Mouse (Mus musculus): ENCODE results near the gene Zfp119b. TPM values are rescaled to one million over a fixed set of nuclear protein-coding genes. Genes with fewer than 3 reads are reported as not detected.

Gene Zfp119b
- polyA plus RNA-seq (2015; fragmentation: Nextera tagmentation; extraction: Ambion mirVana) = 6.9 and 9.1 TPM in 2 replicates

GRCm38 (mm10) chr17:55949400-55949799 is at the start of gene Zfp119b:
TSS of gene Zfp119b (minus strand) at chr17:55949500.
- no peak for ATAC-seq (ENCODE audit: insufficient number of reproducible peaks, low FRiP score, low TSS enrichment, low read depth)
- no peaks in the 10 kb centered on the region for H3K9me3 ChIP-seq
- 90% methylated on average over 2 of the region's 2 CpGs for WGBS

GRCm38 (mm10) chr17:55996007-55996406 is 46.7 kb upstream of the Zfp119b start:
- H3K27ac ChIP-seq = no peak overlapping the region
- H3K9me3 ChIP-seq = no peaks in the 10 kb centered on the region
- peaks cover 10% of the 10 kb centered on the region for H3K27me3 ChIP-seq
- no peak overlapping the region for H3K4me3 ChIP-seq
- peaks cover 9% of the 10 kb centered on the region; the same call in 1 of the 2 replicates for H3K36me3 ChIP-seq
- no peaks in the 10 kb centered on the region for H3K4me1 ChIP-seq
- 74% methylated on average over 15 of the region's 15 CpGs for WGBS
- H3K4me2 ChIP-seq = no peak overlapping the region
- no peak for ATAC-seq (ENCODE audit: insufficient number of reproducible peaks, low FRiP score, low TSS enrichment, low read depth)
- H3K9ac ChIP-seq = no peak overlapping the region

More at GRCm38 (mm10) chr17:55949400-55949799, at the start of gene Zfp119b:
- H3K36me3 ChIP-seq = no peaks in the 10 kb centered on the region
- H3K4me1 ChIP-seq = no peaks in the 10 kb centered on the region
- no peak within 1 kb of the TSS for H3K9ac ChIP-seq
- no peak within 1 kb of the TSS for H3K27ac ChIP-seq
- H3K27me3 ChIP-seq = peaks cover 18% of the 10 kb centered on the region
- H3K4me2 ChIP-seq = no peak within 1 kb of the TSS
- H3K4me3 ChIP-seq = no peak within 1 kb of the TSS

- H3K36me3 ChIP-seq = peaks cover 6% of the 10 kb centered on the region; the same call in 1 of the 2 replicates
Measured at GRCm38 (mm10) chr17:55990278-55990898, 41.1 kb upstream of the Zfp119b start.

GRCm38 (mm10) chr17:55986030-55986961 is 37.0 kb upstream of the Zfp119b start, which contains the start of gene Fsd1:
TSS of gene Fsd1 (plus strand) at chr17:55986509.
- Histone ChIP-seq H3K27me3 (no peaks in the 10 kb centered on the region), H3K4me3 (peak within 1 kb of the TSS; percentile 56), H3K9me3 (no peaks in the 10 kb centered on the region), H3K36me3 (peaks cover 6% of the 10 kb centered on the region; the same call in 1 of the 2 replicates), H3K9ac (peak within 1 kb of the TSS; percentile 29; the same call in 1 of the 2 replicates), H3K4me1 (peaks cover 11% of the 10 kb centered on the region), H3K27ac (no peak within 1 kb of the TSS), H3K4me2 (peak within 1 kb of the TSS; percentile 80)
- ATAC-seq (ENCODE audit: insufficient number of reproducible peaks, low FRiP score, low TSS enrichment, low read depth) = 0 out of 2 replicates have a peak, but pooled peaks have one; percentile 27
- WGBS = 9% methylated on average over 32 of the region's 35 CpGs

More at GRCm38 (mm10) chr17:55990278-55990898, 41.1 kb upstream of the Zfp119b start:
- Histone ChIP-seq H3K4me3 (no peak overlapping the region), H3K27me3 (no peaks in the 10 kb centered on the region), H3K9me3 (no peaks in the 10 kb centered on the region), H3K9ac (no peak overlapping the region), H3K4me2 (no peak overlapping the region), H3K4me1 (peaks cover 11% of the 10 kb centered on the region), H3K27ac (no peak overlapping the region)
- peak; percentile 50; the same call in 1 of the 2 replicates for ATAC-seq (ENCODE audit: insufficient number of reproducible peaks, low FRiP score, low TSS enrichment, low read depth)
- 86% methylated on average over 8 of the region's 8 CpGs for whole genome bisulfite sequencing

- H3K27ac ChIP-seq = no peak overlapping the region
- no peaks in the 10 kb centered on the region for H3K9me3 ChIP-seq
- 0 out of 2 replicates have a peak, but pooled peaks cover 8% of the 10 kb centered on the region for H3K4me1 ChIP-seq
- ATAC-seq (ENCODE audit: insufficient number of reproducible peaks, low FRiP score, low TSS enrichment, low read depth) = no peak
- no peak overlapping the region for H3K4me3 ChIP-seq
- WGBS = 51% methylated on average over 3 of the region's 3 CpGs
- no peaks in the 10 kb centered on the region for H3K36me3 ChIP-seq
- no peaks in the 10 kb centered on the region for H3K27me3 ChIP-seq
- no peak overlapping the region for H3K4me2 ChIP-seq
- H3K9ac ChIP-seq = no peak overlapping the region
Measured at GRCm38 (mm10) chr17:55977301-55977700, 28.0 kb upstream of the Zfp119b start.

GRCm38 (mm10) chr17:55976255-55976862 is 27.1 kb upstream of the Zfp119b start:
- H3K4me1 ChIP-seq = peaks cover 10% of the 10 kb centered on the region

GRCm38 (mm10) chr17:55971453-55971852 is 22.2 kb upstream of the Zfp119b start:
- H3K4me1 ChIP-seq = peaks cover 24% of the 10 kb centered on the region
- WGBS = 39% methylated on average over 22 of the region's 22 CpGs
- no peak for ATAC-seq (ENCODE audit: insufficient number of reproducible peaks, low FRiP score, low TSS enrichment, low read depth)
- H3K9ac ChIP-seq = no peak overlapping the region
- peaks cover 12% of the 10 kb centered on the region; the same call in 1 of the 2 replicates for H3K27me3 ChIP-seq
- no peak overlapping the region for H3K27ac ChIP-seq
- no peaks in the 10 kb centered on the region for H3K9me3 ChIP-seq
- peak overlapping the region; percentile 88 for H3K4me2 ChIP-seq
- peak overlapping the region; percentile 53; the same call in 1 of the 2 replicates for H3K4me3 ChIP-seq
- peaks cover 17% of the 10 kb centered on the region for H3K36me3 ChIP-seq

More at GRCm38 (mm10) chr17:55976255-55976862, 27.1 kb upstream of the Zfp119b start:
- Histone ChIP-seq H3K4me3 (no peak overlapping the region), H3K9me3 (no peaks in the 10 kb centered on the region), H3K4me2 (no peak overlapping the region), H3K27ac (no peak overlapping the region), H3K36me3 (no peaks in the 10 kb centered on the region), H3K27me3 (peaks cover 4% of the 10 kb centered on the region; the same call in 1 of the 2 replicates), H3K9ac (no peak overlapping the region)
- WGBS = 18% methylated on average over 13 of the region's 13 CpGs
- ATAC-seq (ENCODE audit: insufficient number of reproducible peaks, low FRiP score, low TSS enrichment, low read depth) = no peak

- 9% methylated on average over 55 of the region's 55 CpGs for WGBS
- H3K27ac ChIP-seq = no peak within 1 kb of the TSS
- peak within 1 kb of the TSS; percentile 53 for H3K4me3 ChIP-seq
- peaks cover 21% of the 10 kb centered on the region for H3K4me1 ChIP-seq
- H3K36me3 ChIP-seq = peaks cover 28% of the 10 kb centered on the region
- no peak for ATAC-seq (ENCODE audit: insufficient number of reproducible peaks, low FRiP score, low TSS enrichment, low read depth)
- no peaks in the 10 kb centered on the region for H3K9me3 ChIP-seq
- peak within 1 kb of the TSS; percentile 88 for H3K4me2 ChIP-seq
- peaks cover 12% of the 10 kb centered on the region; the same call in 1 of the 2 replicates for H3K27me3 ChIP-seq
- peak within 1 kb of the TSS; percentile 61 for H3K9ac ChIP-seq
Measured at GRCm38 (mm10) chr17:55969966-55970891, 20.9 kb upstream of the Zfp119b start, which contains the start of gene Shd. TSS of gene Shd (plus strand) at chr17:55970467.

GRCm38 (mm10) chr17:55969560-55969959 is 20.3 kb upstream of the Zfp119b start:
- H3K4me3 ChIP-seq = peak overlapping the region; percentile 53
- H3K36me3 ChIP-seq = peaks cover 35% of the 10 kb centered on the region
- H3K27me3 ChIP-seq = peaks cover 12% of the 10 kb centered on the region; the same call in 1 of the 2 replicates
- no peak for ATAC-seq (ENCODE audit: insufficient number of reproducible peaks, low FRiP score, low TSS enrichment, low read depth)
- no peaks in the 10 kb centered on the region for H3K9me3 ChIP-seq
- peak overlapping the region; percentile 61; the same call in 1 of the 2 replicates for H3K9ac ChIP-seq
- 36% methylated on average over 14 of the region's 14 CpGs for WGBS
- peak overlapping the region; percentile 88 for H3K4me2 ChIP-seq
- no peak overlapping the region for H3K27ac ChIP-seq
- peaks cover 21% of the 10 kb centered on the region for H3K4me1 ChIP-seq

GRCm38 (mm10) chr17:55968210-55968609 is 18.9 kb upstream of the Zfp119b start:
- H3K36me3 ChIP-seq = peaks cover 44% of the 10 kb centered on the region

More at GRCm38 (mm10) chr17:55968210-55968609, 18.9 kb upstream of the Zfp119b start:
- Histone ChIP-seq H3K9me3 (no peaks in the 10 kb centered on the region), H3K9ac (no peak overlapping the region), H3K4me3 (no peak overlapping the region), H3K4me1 (peaks cover 22% of the 10 kb centered on the region), H3K4me2 (no peak overlapping the region), H3K27me3 (peaks cover 12% of the 10 kb centered on the region; the same call in 1 of the 2 replicates), H3K27ac (no peak overlapping the region)
- no peak for ATAC-seq (ENCODE audit: insufficient number of reproducible peaks, low FRiP score, low TSS enrichment, low read depth)
- 61% methylated on average over 7 of the region's 7 CpGs for WGBS

All from limb, embryonic 15.5 days (tissue).